Mouse (Mus musculus) adrenal gland, adult 18-20 months (tissue): ENCODE measurements at regions not wholly inside any gene's neighbourhood (a gene's known extent, or its start where the extent isn't known, plus 50 kb on each side); places are given as distances from the start of the nearest gene placed in this dataset.

ENCODE experiments used
- DNase-seq, 2 experiments: peaks; one replicate each; pipeline ENCODE4 v3.0.0; 2021 to 2022; ENCODE audit warnings: low spot score in 2 of 2

- no peak for DNase-seq
Observed at GRCm38 (mm10) chr15:97127771-97128170, 72.0 kb upstream of the Slc38a4 start.

GRCm38 (mm10) chr15:97125836-97126822 lies 70.4 kb upstream of the Slc38a4 start:
- no peak for DNase-seq

- DNase-seq: no peak
Observed at GRCm38 (mm10) chr15:97122263-97122662, 66.5 kb upstream of the Slc38a4 start.

GRCm38 (mm10) chr15:97112452-97113200 lies 56.9 kb upstream of the Slc38a4 start:
- no peak for DNase-seq

- no peak for DNase-seq
Observed at GRCm38 (mm10) chr15:97111320-97112192, 55.8 kb upstream of the Slc38a4 start.

- no peak for DNase-seq
Observed at GRCm38 (mm10) chr15:97107779-97108178, 52.0 kb upstream of the Slc38a4 start.

GRCm38 (mm10) chr15:97106556-97106955 lies 50.8 kb upstream of the Slc38a4 start:
- no peak for DNase-seq
